Mouse (Mus musculus) kidney, postnatal 25 days (tissue): ENCODE data around the gene Sh3rf3.

Source experiments
- DNase-seq, 2 experiments: peaks; one replicate each; pipeline ENCODE4 v3.0.0; 2021; ENCODE audit warnings: mixed read lengths in 2 of 2

The Sh3rf3 gene

DNA sequence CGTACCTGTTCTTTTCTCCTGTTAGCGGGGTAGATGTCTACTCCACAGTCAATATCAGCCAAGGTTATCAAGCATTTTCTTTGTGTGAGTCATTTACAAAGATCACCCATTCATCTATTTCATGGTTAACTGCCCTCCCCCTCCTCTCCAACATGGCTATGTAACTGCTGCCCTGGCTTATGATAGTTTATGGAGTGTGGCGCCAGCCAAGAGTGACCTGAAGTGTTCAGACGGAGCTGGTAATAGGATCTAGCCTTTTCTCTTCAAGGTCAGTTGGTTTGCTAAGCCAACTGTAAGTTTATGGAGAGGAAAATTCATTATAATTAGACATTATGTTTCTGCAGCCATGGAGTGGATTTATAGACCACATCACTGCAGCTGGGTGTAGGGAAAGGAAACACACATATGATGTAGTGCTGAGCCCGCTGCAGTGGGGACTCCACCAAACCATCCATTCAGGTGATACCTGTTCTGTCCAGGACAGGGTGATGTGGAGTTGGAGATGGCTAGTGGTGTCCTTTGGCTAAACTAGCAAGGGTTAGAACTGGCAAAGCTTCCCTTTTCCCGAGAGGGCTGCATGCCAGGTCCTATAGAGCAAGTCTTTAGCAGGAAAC lies 109.2 kb downstream of the Sh3rf3 start:
- DNase-seq, result peak; percentile 6 to 43

DNA sequence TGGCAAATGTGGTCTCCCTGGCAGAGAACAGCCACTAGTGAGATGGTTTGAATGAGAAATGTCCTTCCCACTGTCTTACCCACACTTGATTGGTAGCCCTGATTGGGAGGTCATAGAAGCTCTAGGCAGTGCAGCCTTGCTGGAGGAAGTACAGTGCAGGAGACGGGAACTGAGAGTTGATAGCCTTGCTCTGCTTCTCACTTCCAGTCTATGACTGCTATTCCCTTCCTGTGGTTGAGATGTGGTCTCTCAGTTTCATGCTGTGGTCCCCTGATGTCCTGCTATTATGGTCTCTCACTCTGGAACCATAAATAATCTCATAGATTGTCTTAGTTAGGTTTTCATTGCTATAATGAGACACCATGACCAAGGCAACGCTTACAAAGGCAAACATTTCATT lies 109.8 kb downstream of the Sh3rf3 start:
- DNase-seq, result no peak

DNA sequence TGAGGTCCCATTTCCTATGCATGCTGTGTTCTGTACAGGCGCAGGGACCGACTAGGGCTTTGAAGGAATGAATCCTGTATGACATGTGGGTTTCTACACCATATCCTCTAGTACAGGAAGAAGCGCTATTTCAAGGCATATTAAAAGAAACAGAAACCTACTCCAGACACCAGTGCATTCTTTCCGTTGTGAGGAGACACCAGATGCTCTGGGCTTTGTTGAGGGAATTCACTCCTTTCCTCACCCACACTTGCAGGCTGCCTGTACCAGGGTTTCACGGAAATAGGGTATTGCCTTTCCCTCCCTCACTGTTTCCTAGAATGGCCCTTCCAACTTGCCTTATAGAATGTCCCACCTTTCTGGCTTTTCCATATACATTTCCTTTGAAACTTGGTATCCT lies 113.4 kb downstream of the Sh3rf3 start:
- DNase-seq, result no peak

DNA sequence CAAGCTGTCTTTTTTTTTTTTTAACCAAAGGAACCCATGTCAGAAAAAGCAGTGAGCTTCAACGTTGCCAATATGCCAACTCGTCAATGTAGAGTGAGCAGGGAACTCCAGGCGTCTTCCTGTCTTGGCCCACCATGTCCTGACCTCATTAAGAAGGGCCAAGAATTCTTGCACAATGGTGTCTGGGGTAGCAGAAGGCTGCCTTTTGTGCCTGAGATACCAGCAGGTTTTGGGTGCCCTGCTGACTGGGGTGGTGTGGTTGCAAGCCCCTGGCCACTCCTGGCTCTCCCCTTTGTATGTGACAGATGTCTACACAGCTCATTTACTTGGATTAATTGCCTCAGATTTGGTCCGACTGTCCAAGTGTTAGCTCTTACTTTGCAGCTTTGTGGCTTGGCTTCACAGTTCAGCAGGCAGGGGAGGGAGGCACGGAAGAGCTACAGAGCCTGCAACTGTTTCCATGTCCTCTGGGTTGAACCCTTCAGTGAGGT lies 115.8 kb downstream of the Sh3rf3 start:
- DNase-seq, result no peak

DNA sequence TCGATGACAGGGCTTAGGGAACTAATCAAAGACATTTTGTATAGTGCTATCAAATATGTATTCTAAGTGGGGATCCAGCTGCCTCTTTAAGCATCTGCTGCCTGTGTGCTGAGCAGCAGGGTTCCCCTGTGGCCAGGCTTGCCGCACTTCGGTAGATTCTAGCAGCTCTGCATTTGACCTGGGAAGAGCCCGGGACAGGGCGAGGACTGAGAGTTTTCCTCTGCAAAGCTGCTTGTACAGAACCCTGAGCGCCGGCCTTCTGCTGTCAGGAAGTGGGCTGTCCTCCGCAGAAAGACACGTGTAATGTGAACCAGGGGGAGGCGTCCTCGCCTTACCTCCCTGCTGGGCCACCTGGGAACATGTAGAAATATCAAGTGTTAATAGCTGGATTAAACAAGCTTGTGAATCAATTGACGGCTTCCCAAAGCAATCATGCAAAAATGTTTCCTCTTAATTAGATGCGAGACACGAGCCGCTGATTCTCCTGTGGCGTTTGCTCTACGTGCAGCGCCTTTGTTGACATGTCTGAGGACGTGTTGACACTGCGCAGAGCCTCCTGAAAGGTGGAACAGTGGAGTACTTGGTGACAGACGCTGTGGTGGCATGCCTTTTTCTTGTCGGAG lies 119.1 kb downstream of the Sh3rf3 start:
- DNase-seq, result peak in 1 of 2 experiments; percentile 2

DNA sequence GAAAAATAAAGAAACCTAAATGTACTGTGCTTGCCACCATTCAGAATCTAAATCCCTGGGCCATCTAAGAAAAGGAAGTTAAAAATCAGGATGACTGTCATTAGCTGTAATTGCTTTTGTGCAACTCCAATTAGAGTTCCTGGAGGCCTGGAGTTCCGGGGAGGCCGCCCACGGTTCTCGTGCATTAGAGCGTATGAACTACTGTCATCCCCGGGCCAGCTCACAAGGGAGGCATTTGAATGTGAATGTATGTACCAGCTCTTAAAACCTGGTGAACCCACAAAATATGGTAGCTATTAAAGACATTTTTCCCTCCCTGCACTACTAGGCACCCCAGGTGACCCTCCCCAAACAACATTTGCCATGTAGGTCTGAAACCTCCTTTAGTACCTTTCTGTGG lies 122.4 kb downstream of the Sh3rf3 start:
- DNase-seq, result no peak

DNA sequence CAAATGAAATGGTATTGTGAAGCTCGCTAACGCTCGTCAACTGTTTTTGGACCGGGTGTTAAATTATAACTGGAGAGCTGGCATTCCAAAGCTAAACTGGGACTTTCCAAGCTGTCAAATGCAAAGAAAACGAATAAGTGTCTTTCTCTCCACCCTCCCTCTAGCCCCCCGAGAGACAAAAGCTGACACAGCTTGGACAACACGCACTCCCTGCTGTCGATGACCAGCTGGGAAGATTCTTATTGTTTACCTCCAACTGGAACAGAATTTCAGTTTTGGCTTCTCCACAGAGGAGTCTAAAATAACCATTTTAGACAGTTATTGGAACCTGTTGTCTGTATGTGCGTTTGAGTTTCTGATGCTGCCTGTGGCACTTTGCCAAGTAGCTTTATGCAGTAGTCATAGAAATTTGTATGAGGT lies 123.3 kb downstream of the Sh3rf3 start:
- DNase-seq, result no peak

DNA sequence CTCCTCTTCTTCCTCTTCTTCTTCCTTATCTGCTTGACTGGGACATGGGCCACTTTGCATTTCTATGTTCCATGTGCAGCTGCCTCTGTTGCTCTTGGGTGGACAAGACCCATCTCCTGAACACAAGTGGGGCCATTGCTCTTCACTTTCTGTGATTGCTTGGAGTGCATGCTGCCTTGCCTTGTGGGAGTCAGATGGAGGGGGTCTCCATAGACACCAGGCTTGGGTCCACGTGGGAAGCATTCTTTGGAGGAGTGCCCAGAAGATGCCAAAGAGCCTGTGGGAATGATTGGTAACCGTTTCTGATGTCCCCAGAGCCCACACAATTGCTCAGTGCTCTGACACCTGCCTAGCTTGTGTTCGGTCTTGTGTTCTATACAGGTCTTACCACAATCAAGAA lies 124.4 kb downstream of the Sh3rf3 start:
- DNase-seq, result no peak

DNA sequence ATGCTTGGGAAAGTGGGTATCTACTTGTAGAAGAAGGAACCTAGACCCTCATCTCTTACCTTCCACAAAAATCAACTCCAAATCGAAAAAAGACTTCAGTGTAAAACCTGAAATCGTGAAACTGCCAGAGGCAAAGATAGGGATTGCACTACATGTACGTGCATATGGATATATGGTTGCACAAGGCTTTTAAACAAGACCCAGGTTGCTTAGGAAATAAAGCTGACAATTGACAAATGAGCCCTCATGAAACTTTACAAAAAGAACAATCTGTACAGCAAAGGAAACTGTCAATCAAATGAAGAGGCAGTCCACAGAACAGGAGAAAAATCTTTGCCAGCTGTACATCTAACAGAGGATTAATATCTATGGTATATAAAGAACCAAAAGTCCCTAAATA lies 129.7 kb downstream of the Sh3rf3 start:
- DNase-seq, result no peak

DNA sequence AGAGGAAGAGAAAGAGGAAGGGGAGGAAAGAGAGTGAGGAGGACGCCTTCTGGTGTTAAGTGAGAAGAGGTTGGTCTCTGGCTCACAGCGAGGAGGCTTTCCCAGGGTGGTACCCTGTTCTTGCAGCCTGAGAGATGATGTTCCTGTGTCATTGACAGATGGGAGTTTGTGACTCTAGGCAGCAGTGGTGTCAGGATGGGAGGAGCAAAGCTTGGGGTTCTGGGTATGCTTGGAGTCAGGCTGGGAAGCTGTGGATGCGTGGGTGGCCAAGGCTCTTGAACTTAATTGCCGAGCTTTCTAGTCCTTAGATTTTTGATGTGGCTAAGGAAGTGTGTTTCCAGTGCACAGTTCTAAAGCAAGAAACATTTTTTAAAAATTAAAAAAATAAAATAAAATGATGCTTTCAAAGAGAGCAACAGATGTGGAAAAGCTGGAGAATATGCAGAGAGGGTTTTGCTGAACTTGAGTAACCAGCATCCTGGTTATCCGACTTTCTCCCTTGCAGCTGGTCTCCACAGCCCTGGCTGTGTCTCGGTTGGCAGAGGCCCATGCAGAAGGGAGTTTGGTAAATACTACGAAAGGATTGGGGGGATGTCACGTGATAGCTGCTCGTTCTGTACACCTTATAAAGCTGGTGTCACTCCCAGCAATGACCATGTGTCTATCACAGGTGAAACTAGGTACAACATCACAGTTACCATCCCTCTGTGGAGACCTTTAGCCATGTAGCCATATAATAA lies 130.7 kb downstream of the Sh3rf3 start:
- no peak for DNase-seq

DNA sequence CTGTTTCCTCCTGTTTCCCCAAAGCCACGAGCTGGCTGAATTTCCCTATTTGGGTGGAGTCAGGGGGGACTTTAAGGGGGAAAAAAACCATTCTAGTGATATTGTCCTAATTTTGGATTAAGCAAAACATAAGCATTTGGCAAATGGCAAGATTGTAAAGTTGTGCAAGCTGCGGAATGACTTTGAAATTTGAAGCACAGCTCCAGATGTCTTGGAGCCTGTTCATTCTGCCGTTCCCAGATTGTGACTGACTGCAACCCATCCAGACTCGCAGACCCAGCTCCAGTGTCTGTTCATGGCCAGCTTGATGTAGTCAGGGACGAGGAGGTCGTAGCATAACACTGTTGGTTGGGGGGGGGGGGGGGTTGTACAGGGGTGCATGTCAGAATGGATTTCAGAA lies 131.8 kb downstream of the Sh3rf3 start:
- no peak for DNase-seq

DNA sequence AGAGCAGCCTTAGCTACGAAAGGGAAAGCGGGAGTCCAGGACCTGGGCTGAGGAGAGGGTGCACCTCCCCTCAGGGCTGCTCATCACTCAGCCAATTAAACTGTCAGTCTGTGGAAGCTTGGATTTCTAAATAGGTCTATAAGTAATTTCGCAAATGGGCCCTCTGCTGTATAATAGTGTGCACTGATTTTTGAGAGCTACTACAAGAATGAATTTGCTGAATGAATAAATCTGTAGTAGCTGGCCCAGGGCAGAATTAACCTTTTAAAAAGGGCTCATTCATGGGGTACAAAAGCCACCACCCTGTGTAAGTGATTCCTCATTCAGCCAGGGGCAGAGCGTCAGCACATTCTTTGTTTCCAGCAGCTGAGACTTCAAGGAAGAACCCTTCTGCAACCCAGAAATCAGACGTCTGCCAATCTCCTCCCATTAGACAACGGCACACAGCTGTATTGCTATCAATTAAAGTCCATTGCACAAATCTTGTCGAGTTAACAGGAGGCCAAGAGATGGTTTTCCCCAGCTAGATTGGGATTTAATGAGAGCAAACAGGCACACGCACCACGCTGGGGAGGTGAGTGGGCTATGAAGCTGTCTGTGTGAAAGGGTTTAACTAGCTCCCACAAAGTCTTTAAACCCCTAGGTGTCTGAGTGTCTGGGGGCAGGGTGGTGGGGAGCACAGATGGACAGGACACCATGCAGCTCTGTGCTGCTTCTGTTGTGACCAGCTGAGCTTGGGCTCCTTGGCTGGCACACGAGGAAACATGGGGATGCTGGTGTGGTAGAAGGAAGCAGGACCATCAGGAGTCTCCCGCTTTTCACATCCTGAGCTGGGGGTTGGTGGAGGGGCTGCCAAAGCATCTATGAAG lies 136.8 kb downstream of the Sh3rf3 start:
- DNase-seq, result no peak

DNA sequence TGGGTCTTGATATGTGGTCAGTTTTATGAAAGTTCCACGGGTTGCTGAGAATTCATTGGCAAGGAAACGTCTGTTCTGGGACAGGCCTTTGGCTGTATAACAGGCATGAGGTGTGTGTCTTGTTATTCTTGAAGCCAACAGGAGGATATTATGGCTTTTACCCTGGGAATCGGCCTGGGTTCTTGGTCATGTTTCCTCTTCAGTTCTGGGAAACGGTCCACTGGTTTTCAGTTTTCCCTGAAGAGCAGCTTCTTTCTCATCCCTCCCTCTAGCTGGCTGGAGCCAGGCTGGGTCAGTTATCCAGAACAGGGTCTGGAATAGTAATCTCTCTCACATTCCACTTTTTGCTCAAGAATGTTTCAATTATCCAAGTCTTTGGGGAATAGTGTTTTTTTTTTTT lies 147.0 kb downstream of the Sh3rf3 start:
- no peak for DNase-seq

DNA sequence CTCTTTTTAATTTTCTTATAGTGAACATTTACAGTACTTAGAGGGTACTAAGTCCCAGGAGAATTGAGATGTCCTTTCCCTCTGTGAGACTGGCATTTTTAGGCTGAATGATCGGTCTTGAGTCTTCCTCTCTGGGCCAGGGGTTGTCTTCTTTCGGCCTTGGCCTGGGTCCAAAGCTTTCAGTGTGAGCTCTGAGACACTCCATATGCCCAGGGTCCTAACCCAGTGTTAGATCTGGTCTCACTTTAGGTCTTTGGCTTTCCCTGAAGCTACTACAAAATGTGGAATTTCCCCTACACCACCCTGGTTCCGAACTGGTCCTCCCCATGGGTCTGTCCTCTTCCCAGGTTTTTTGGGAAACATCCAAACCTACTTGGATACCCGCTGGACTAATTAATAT lies 155.1 kb downstream of the Sh3rf3 start:
- no peak for DNase-seq

DNA sequence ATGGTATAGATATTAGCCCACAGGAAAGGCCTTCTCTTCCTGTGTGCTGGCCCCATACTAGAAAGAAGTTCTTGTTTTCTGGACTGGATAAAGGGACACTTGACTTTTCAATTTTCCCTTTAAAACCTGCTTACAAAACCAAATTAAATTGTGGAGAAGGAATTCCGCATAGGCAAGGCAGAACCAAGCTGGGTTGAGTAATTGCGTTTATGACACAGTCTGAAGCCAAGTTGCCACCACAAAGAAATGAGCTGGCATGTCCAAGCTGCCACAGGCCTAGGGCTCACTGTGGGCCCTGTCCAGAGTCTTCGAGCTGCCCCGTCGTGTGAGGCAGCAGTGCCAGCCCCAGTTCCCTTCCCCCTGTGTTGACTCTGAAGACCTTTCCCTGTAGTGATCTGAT lies 156.2 kb downstream of the Sh3rf3 start:
- no peak for DNase-seq

DNA sequence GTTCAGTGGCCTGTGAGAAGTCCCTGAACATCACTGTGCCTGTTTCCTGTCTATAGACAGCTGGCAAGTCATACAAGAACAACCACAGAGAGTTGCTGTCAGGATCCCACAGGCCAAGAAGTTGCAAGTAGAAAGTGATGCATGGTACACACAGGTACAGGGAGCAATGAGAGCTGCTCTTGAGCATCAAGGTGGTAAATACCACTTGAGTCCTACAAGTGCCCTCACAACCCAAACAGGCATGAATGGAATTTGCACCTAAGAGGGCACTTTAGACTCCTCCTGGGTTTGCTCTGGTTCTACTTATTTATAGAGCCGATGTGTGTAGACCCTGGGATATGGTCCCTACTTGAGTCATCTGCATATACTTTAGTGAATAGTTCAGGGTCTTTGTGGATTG lies 159.0 kb downstream of the Sh3rf3 start:
- DNase-seq, result no peak

DNA sequence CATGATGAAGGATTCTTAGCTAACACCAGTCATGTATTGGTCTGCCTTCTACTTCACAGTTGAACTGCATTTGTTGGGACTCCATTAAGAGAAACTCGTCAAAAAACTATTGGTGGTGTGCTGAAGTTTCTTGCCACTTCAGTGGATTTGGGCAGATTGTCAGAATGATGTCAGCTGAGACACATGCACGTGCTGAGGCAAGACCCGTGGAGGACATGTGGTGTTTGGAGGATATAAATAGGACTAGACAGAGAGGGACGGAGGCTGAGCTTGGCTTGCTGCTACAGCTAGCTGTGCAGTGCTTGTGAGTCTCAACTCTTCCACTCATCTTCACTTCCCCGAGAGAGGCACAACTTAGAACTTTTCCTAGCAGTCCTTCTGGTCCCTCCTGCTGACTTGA lies 161.0 kb downstream of the Sh3rf3 start:
- DNase-seq, result no peak

DNA sequence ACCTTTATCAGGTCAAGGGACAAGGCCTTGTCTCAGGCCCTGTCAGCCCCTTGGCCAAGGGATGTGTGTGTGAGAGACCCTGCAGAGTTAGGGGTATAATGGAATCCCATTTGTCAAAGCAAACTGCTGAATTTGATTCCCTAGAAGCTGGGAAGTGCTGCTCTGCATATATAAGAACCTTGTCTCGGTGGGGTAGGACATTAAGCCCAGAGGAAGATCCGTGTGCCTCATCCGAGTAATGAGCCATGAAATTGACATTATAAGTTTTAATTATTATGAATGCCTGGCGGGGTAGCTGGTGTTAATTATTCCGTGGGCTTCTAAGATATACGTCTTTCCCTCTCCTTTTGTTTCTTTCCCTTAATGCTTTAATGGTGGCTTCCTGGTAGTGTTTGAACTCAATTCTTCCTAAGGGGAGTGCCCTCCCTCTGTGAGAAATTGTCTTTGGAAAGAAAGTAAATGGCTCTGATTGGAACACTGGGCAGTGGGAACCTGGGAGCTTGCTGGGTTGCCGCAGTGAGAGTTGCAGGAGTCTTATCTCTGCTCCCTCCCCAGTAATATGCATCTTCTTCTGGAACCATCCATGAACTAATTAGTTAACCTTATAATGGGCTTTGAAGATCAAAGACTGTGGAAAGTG lies 166.3 kb downstream of the Sh3rf3 start:
- DNase-seq, result no peak

DNA sequence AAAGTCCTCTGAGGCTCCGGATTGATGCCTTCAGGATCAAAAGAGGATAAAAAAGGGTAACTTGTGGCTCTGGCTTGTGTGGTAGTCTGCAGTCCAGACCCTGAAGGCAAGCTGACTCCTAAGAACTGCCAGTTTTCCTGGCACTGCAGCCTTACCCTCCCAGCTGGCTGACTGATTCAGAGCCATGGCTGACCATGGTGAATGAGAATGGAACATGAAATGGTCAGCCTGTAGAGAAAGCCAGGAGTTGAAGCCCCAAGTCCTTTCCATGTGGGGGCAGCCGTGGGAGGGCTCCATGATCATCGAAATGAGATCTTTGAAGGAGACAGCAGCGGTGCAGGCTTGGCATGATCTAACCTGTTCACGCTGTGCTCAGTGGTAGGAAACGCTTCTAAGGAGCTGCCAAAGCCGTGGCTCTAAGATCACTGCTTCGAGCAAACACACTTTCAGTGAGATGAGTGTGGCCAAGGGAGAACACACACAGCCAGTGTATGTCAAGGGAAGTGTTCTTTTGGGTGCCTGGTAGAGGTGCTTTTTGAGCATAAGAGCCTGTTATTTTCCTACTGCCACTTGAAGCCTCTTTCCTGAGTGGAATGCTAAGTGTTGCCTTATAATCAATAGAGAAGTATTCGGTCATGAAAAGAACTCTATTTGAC lies 168.6 kb downstream of the Sh3rf3 start:
- DNase-seq, result no peak

DNA sequence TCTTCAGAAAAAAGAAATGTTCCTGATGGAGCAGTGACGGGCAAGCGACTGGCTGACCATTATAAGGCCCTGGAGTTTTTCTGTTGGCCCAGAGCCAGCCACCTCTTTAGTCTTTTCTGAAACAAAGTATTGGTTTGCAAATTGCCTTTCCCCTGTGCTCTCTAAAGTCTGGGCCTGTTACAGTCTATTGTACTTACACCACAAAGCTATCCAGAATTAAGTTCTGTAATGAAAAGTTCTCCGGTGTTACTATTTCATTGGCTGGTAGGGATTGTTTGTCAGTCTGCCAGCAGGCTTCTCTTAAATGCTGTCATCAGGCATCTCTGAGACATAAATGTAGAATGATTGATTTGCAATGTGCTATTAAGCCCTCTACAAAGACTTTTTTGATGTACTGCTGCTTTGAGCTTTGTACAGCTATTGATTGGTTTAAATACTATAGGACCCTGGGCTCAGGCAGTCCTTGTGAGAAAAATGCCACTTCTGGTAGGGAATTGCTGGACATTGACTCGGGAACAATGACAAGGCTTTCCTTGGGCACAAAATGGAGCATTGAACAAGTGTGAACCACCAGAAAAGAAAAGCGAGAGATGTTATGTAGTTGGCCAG lies 169.5 kb downstream of the Sh3rf3 start:
- no peak for DNase-seq

DNA sequence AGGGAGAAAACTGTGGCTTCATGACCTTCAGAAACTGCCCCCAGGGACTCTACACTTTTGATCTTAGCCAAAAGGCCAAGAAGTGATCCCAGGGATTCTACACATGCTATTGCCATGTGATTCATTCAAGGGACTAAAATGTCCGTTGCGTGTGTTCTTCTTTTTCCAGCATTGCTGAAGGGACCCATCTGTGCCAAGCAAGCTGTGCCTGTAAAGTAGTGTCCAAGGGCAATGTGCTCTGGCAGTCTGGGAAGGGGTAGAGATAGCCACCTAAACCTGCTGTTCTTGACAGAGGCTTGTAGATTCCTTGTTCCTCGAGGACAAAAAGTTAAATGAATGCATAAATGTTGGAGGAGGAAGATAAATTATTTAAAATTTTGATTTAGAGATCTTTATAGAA lies 178.5 kb downstream of the Sh3rf3 start:
- no peak for DNase-seq

DNA sequence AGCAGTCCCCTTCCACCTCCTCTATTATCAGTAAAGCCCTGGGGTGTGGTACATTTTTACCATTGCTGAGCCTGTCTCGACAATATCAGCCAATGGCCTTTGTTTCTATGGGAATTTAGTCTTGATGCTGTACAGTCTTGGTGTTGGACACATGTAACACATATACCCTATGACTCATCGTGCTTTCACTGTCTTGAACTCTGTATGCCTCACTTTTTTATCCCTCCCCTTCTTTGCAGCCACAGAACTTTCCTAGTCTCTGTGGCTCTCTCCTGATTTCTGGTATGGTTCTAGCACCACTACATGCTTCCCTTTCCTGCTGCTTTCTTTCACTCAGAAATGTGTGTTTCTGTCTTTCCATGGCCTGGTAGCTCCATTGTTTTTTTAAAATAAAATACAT lies 181.6 kb downstream of the Sh3rf3 start:
- no peak for DNase-seq
